Mouse (Mus musculus) embryonic facial prominence, embryonic 10.5 days (tissue): ENCODE data around the gene Serpina3i. TPM values are rescaled to one million over a fixed set of nuclear protein-coding genes. Genes with fewer than 3 reads are reported as not detected.
"Not testable (repeated sequence)": the region's sequence is repeated elsewhere in the genome, so short reads cannot be mapped to it uniquely, and the experiment has no call there.

ENCODE experiments used
- DNase-seq: peaks from one replicate; pipeline ENCODE4 v3.0.0-alpha.2; 2017; ENCODE audit warnings: low spot score
- H3K27ac ChIP-seq: fragments of 300-500 bp; sonication (generic); replicated peaks from 2 replicates; pipeline ENCODE4 v1.5.1; 2016; ENCODE audit warnings: mild to moderate bottlenecking
- H3K27me3 ChIP-seq: fragments of 300-500 bp; sonication (generic); replicated peaks from 2 replicates; pipeline ENCODE4 v1.6.1; 2016; ENCODE audit warnings: low read depth, mild to moderate bottlenecking; ENCODE audit not compliant: poor library complexity, severe bottlenecking
- H3K36me3 ChIP-seq: fragments of 300-500 bp; sonication (generic); replicated peaks from 2 replicates; pipeline ENCODE4 v1.6.1; 2016; ENCODE audit warnings: mild to moderate bottlenecking, moderate library complexity
- H3K4me1 ChIP-seq: fragments of 300-500 bp; sonication (generic); 2 replicates; pipeline ENCODE4 v1.6.1; 2016
- H3K4me3 ChIP-seq: fragments of 300-500 bp; sonication (generic); 2 replicates; pipeline ENCODE4 v1.5.1; 2016; ENCODE audit warnings: mild to moderate bottlenecking, moderate library complexity
- H3K9me3 ChIP-seq: fragments of 300-500 bp; sonication (generic); 2 replicates; pipeline ENCODE4 v1.6.1; 2016; ENCODE audit warnings: mild to moderate bottlenecking
- WGBS: fragments of 180-500 bp; shearing (Covaris S2); methylation state at CpG from one replicate; pipeline ENCODE4 v1.1.7; 2016; 5-methylcytosine and 5-hydroxymethylcytosine counted together
- polyA plus RNA-seq: library from polyadenylated mRNA; unstranded; fragments of >200 nt; fragmentation: Nextera tagmentation; extraction: Ambion mirVana; gene quantifications from 2 replicates; pipeline ENCODE4 v1.2.1, GENCODE M21; 2016

Gene Serpina3i
- polyA plus RNA-seq = 0.23 and 0.24 TPM in 2 replicates

DNA sequence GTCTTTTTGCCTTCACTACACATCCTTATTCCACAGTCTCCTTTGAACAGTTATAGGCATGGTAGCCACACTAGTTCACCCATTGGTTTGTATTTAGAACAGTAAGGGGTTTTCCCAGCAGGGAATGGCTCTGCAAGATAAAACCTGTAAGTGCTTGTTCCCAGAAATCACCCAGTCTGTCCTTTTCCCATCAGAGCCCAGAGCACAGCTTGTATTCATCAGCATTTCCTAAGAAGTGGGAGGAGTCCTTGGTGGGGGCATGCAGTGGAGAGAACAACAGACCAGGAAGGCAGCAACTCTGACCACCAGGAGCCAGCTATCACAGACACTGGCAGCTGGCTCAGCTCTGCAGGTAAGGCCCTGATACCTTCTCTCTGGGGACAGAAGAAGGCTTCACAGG lies at the start of gene Serpina3i:
TSS of gene Serpina3i (plus strand) at position 260 of the 400 bp plus-strand sequence.
- H3K27me3 ChIP-seq = no peaks in the 10 kb centered on the region
- peak; percentile 15 for DNase-seq
- no peak within 1 kb of the TSS for H3K4me3 ChIP-seq
- no peaks in the 10 kb centered on the region for H3K9me3 ChIP-seq
- H3K4me1 ChIP-seq = peaks cover 10% of the 10 kb centered on the region
- H3K27ac ChIP-seq = no peak within 1 kb of the TSS
- H3K36me3 ChIP-seq = no peaks in the 10 kb centered on the region

DNA sequence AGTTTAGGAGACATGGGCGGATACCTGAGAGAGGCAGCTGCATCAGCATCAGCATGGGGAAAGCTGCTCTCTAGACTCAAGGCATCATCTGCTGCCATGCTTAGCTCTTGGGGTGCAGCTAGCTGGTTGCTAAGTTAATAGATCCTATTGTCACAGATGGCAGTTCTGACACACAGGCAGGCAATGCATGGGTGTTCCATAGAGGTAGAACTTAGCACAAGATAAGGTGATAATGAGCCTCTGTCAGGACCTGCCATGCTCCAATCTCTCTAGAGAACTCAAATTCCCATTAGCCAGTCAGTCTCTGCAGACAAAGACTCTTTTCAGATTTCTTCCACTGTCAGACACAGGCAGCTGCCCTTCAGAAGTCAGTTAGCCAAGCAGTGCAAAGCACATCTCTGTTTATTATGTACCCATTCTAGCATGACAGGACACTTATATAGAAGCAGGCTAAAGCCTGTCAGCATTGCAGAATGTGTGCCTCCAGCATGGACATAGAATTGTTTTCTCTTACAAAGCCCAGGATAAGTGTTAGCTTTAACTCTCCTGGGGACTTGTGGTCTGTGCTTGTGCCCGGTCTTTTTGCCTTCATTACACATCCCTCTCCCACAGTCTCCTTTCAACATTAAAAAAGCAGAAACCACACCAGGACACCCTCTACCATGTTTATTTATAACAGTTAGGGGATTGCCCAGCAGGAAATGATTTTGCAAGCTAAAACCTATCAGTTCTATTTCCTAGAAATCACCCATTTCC lies 49.1 kb upstream of the Serpina3i start:
- WGBS = 58% methylated on average over 2 of the region's 2 CpGs
- Histone ChIP-seq H3K4me3 (no peak overlapping the region), H3K4me1 (peaks cover 4% of the 10 kb centered on the region; the same call in 1 of the 2 replicates), H3K36me3 (no peaks in the 10 kb centered on the region), H3K9me3 (no peaks in the 10 kb centered on the region), H3K27ac (no peak overlapping the region), H3K27me3 (no peaks in the 10 kb centered on the region)
- no peak for DNase-seq

DNA sequence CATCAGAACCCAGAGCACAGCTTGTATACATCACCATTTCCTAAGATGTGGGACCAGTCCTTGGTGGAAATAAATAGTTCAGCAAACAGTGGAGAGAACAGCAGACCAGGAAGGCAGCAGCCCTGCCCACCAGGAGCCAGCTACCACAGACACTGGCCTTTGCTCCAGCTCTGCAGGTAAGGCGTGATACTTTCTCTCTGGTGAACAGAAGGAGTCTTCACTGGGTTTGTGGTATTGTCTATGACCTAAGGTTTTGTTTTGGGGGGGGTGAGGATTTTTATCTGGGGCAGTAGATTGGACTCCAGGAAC lies 48.5 kb upstream of the Serpina3i start, which contains the start of gene Serpina3f:
TSS of gene Serpina3f (plus strand) at position 100 of the 309 bp plus-strand sequence.
- Histone ChIP-seq H3K27ac (no peak within 1 kb of the TSS), H3K4me1 (peaks cover 4% of the 10 kb centered on the region; the same call in 1 of the 2 replicates), H3K27me3 (no peaks in the 10 kb centered on the region), H3K4me3 (no peak within 1 kb of the TSS), H3K36me3 (no peaks in the 10 kb centered on the region), H3K9me3 (no peaks in the 10 kb centered on the region)
- no peak for DNase-seq
- WGBS = 74% methylated on average over 1 of the region's 1 CpGs

DNA sequence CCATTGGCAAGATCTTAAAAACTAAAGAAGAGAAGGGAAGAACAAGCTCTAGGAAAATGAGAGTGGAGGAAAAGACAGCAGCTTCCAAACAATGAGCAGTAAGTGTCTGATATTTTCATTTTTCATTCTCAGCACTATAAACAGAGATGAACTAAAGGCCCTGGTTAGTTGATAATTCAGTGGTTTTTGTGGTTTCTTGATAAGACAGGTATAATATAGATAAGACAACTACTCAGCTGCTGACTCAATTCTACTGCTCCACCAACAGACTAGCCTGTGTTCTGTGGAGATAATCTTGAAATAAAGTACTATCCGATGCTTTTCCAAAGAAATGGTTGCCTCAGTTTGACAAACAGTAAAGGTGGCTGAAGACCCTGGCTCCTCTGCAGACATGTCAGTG lies 47.7 kb upstream of the Serpina3i start:
- Histone ChIP-seq H3K4me1 (peaks cover 4% of the 10 kb centered on the region; the same call in 1 of the 2 replicates), H3K36me3 (no peaks in the 10 kb centered on the region), H3K9me3 (no peaks in the 10 kb centered on the region), H3K27ac (no peak overlapping the region), H3K4me3 (no peak overlapping the region), H3K27me3 (no peaks in the 10 kb centered on the region)
- no peak for DNase-seq
- 88% methylated on average over 1 of the region's 1 CpGs for whole genome bisulfite sequencing

DNA sequence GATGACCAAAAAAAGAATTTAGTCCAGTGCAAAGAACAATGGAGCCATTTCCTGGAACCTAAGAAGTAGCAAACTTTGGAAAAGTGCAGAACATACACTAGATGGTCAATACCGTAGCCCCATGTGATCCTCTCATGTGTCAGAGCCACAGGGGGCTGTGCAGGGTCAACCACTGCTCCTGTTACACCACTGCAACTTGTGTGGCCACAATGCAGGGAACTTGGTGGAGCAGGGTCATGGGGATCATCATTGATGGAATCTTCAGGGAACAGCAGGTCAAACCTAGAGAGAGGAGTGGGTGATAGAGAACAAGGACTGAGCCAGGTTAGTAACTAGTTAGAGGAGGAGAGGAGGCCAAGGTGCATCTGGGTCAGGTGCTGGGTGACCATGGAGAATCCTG lies 41.3 kb upstream of the Serpina3i start:
- DNase-seq = no peak
- Histone ChIP-seq H3K27ac (no peak overlapping the region), H3K4me1 (no peaks in the 10 kb centered on the region), H3K9me3 (no peaks in the 10 kb centered on the region), H3K4me3 (no peak overlapping the region), H3K27me3 (no peaks in the 10 kb centered on the region), H3K36me3 (no peaks in the 10 kb centered on the region)
- 81% methylated on average over 1 of the region's 1 CpGs for WGBS

DNA sequence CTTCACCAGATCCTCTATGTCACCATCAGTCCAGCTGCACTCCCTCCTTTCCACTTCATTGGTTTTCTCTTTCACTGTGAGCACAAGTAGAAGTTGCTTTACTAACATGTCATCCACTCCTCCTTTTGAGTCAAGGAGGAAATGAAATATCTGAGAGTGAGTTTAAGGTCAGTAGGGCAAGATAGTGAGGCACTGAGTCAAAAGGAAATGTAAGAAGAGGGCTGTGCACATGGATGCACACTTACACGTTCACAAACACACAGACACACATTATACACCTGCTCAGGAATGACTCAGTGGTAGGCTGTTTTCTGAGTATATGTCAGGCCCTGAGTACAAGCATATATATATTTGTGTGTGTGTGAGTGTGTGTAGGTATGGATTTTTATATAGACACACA lies 39.2 kb upstream of the Serpina3i start:
- Histone ChIP-seq H3K4me1 (no peaks in the 10 kb centered on the region), H3K27ac (no peak overlapping the region), H3K27me3 (no peaks in the 10 kb centered on the region), H3K9me3 (no peaks in the 10 kb centered on the region), H3K4me3 (no peak overlapping the region), H3K36me3 (no peaks in the 10 kb centered on the region)
- WGBS = 83% methylated on average over 1 of the region's 1 CpGs
- DNase-seq = no peak

DNA sequence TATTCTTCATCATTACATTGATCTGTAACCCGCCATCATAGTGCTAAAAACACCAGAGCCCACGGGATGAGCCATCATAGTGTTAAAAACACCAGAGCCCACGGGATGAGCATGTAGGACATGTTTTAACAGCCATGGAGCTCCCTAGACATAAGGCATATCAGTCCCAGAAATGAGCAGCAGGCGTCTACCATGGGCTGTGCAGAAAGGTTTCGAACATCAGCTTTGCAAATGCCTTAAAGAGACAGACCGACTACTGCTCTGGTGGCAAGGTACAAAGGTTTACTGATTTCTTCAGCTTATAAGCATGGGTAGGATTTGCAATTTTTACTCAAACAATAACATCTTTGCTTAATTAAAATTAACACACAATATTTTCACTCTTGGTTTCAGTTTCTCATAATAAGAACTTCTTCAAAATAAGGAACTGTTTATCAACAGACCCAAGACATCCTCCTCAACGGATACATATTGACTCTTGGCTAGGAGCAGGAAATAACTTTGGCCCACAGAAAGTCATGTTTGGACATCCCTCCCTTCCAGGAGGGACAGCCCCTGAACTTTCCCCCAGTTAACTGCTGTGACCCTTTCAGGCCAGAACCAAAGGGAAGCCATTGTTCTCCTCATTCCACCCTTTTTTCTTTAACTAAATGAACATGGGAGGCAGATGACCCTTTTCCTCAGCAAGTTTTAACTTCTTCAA lies 38.2 kb upstream of the Serpina3i start:
- WGBS = 68% methylated on average over 7 of the region's 7 CpGs

DNA sequence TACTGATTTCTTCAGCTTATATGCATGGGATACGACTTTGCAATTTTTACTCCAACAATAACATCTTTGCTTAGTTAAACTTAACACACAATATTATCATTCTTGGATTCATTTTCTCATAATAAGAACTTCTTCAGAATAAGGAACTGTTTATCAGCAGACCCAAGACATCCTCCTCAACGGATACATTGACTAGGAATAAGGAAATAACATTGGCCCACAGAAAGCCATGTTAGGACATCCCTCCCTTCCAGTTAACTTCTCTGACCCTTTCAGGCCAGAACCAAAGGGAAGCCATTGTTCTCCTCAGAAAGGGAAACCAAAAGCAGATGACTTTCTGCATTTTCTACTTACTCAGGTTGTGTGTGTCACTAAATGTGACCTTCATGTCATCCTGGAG lies 32.2 kb upstream of the Serpina3i start:
- no peaks in the 10 kb centered on the region for H3K36me3 ChIP-seq
- peaks cover 9% of the 10 kb centered on the region for H3K4me1 ChIP-seq
- no peaks in the 10 kb centered on the region for H3K27me3 ChIP-seq
- no peaks in the 10 kb centered on the region for H3K9me3 ChIP-seq
- H3K27ac ChIP-seq = no peak overlapping the region
- H3K4me3 ChIP-seq = no peak overlapping the region
- no peak for DNase-seq
- WGBS = 50% methylated on average over 2 of the region's 2 CpGs

More for the DNA sequence above, 38.2 kb upstream of the Serpina3i start:
- H3K36me3 ChIP-seq = no peaks in the 10 kb centered on the region
- H3K9me3 ChIP-seq = no peaks in the 10 kb centered on the region
- no peaks in the 10 kb centered on the region for H3K27me3 ChIP-seq
- no peak overlapping the region for H3K4me3 ChIP-seq
- H3K27ac ChIP-seq = no peak overlapping the region
- no peaks in the 10 kb centered on the region for H3K4me1 ChIP-seq
- no peak for DNase-seq

DNA sequence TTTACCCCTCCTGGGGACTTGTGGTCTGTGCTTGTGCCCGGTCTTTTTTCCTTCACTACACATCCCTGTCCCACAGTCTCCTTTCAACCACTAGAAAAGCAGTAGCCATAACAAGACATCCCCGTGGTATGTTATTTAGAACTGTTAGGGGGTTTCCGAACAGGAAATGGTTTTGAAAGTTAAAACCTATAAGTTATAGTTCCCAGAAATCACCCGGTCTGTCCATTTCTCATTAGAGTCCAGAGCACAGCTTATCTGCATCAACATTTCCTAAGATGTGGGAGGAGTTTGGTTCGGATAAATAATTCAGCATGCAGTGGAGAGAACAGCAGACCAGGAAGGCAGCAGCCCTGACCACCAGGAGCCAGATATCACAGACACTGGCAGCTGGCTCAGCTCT lies 27.0 kb upstream of the Serpina3i start, which contains the start of gene Serpina3g:
TSS of gene Serpina3g (plus strand) at position 331 of the 400 bp plus-strand sequence.
- no peaks in the 10 kb centered on the region for H3K27me3 ChIP-seq
- no peak for DNase-seq
- WGBS = 71% methylated on average over 5 of the region's 5 CpGs

DNA sequence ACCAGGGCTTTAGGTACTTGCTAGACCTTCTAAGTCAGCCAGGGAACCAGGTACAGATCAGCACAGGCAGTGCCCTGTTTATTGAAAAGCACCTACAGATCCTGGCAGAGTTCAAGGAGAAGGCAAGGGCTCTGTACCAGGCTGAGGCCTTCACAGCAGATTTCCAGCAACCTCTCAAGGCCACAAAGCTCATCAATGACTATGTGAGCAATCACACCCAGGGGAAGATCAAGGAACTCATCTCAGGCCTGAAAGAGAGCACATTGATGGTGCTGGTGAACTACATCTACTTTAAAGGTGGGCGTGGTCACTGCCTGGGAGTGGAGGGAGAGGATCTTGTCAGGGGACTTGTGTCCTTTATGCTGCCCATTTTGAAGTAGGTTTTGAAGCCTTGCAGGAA lies 24.9 kb upstream of the Serpina3i start:
- WGBS = 89% methylated on average over 1 of the region's 1 CpGs
- not testable (repeated sequence) for H3K4me3 ChIP-seq, H3K36me3 ChIP-seq, DNase-seq, H3K27me3 ChIP-seq, H3K4me1 ChIP-seq, H3K9me3 ChIP-seq, H3K27ac ChIP-seq

More for the DNA sequence above, 27.0 kb upstream of the Serpina3i start, which contains the start of gene Serpina3g:
- no peaks in the 10 kb centered on the region for H3K9me3 ChIP-seq
- no peak within 1 kb of the TSS for H3K27ac ChIP-seq
- no peaks in the 10 kb centered on the region for H3K36me3 ChIP-seq
- no peak within 1 kb of the TSS for H3K4me3 ChIP-seq
- H3K4me1 ChIP-seq = peaks cover 11% of the 10 kb centered on the region

DNA sequence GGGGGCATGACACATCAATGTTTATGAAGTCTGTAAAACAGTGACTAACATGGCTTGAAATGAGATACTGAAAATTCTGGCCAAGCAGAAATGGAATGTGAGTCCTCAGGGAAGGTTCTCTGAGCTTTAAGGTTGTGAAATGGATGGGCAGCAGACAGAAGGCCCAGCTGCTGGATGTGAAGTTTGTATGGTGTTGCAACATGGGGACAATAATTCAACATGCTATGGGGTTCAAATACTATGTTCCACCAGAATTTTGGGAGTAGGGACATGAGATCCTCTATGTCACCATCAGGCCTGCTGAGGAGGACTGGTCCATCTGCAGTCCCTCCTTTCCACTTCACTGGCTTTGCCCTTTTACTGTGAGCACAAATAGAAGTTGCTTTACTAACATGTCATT lies 19.6 kb upstream of the Serpina3i start:
- DNase-seq = no peak
- no peaks in the 10 kb centered on the region for H3K9me3 ChIP-seq

DNA sequence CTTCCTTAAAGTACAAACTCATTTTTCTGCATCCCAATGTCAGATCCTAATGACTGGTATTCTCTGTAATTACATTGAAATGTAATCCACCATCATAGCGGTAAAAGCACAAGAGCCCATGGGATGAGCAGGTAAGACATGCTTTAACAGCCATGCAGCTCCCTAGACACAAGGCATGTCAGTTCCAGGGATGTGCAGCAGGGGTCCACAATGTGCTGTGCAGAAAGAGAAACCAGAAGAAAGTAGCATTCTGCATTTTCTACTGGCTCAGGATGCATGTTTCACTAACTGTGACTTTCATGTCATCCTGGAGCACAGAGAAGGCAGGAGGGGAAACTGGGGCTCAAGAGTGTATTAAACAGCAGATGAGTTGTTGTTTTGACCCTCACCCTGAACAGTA lies 17.8 kb upstream of the Serpina3i start:
- 80% methylated on average over 1 of the region's 1 CpGs for WGBS
- Histone ChIP-seq H3K27me3 (no peaks in the 10 kb centered on the region), H3K27ac (no peak overlapping the region), H3K9me3 (no peaks in the 10 kb centered on the region), H3K36me3 (no peaks in the 10 kb centered on the region), H3K4me3 (no peak overlapping the region), H3K4me1 (peaks cover 5% of the 10 kb centered on the region; the same call in 1 of the 2 replicates)
- no peak for DNase-seq

More for the DNA sequence above, 19.6 kb upstream of the Serpina3i start:
- H3K27me3 ChIP-seq = no peaks in the 10 kb centered on the region
- no peak overlapping the region for H3K27ac ChIP-seq
- no peaks in the 10 kb centered on the region for H3K36me3 ChIP-seq
- H3K4me1 ChIP-seq = peaks cover 5% of the 10 kb centered on the region; the same call in 1 of the 2 replicates
- no peak overlapping the region for H3K4me3 ChIP-seq

DNA sequence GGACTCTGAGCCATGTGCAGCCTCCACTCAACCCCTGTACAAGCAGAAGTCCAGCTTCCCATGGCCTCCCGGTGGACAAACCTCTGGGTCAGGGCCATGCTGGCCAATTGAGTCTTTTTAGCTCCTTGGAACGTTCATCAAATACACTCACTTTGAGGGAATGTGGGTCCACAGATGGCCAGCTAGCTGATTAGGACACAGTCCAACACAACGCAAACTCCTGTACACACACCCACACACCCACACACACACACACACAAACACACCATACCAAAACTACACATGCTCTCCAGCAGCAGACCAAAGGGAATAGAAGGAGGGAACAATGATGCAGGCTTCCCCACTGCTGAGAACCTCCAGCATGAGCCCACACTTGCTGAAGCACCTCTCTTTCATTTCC lies 17.3 kb upstream of the Serpina3i start:
- H3K9me3 ChIP-seq = no peaks in the 10 kb centered on the region
- no peak overlapping the region for H3K27ac ChIP-seq
- WGBS = 80% methylated on average over 3 of the region's 3 CpGs
- no peaks in the 10 kb centered on the region for H3K36me3 ChIP-seq
- no peak for DNase-seq
- H3K4me1 ChIP-seq = peaks cover 5% of the 10 kb centered on the region; the same call in 1 of the 2 replicates
- no peak overlapping the region for H3K4me3 ChIP-seq
- H3K27me3 ChIP-seq = no peaks in the 10 kb centered on the region
